Mouse (Mus musculus) cerebellum, adult 2 months (tissue): Measurements from ENCODE around the gene Sfi1.

Source experiments
- CTCF ChIP-seq: fragments of 200-500 bp; IDR thresholded peaks from 2 replicates; pipeline ENCODE4 v1.5.1; 2011; ENCODE audit warnings: low read depth, mild to moderate bottlenecking, control low read depth, low read length, moderate library complexity, borderline replicate concordance; ENCODE audit not compliant: insufficient read depth
- POLR2A ChIP-seq: fragments of 200-500 bp; IDR thresholded peaks from 2 replicates; pipeline ENCODE4 v1.6.1; 2011; ENCODE audit warnings: low read length, control low read depth, borderline replicate concordance; ENCODE audit not compliant: insufficient read depth

GRCm38 (mm10) chr11:3235277-3235676 lies 42.0 kb upstream of the Sfi1 start:
- TF ChIP-seq CTCF (no peak), POLR2A (no peak)
